Mouse (Mus musculus): ENCODE measurements around the gene Eri3. TPM values are rescaled to one million over a fixed set of nuclear protein-coding genes. Genes with fewer than 3 reads are reported as not detected.

The Eri3 gene
- polyA plus RNA-seq, 1 experiment, result 97.2 TPM

DNA sequence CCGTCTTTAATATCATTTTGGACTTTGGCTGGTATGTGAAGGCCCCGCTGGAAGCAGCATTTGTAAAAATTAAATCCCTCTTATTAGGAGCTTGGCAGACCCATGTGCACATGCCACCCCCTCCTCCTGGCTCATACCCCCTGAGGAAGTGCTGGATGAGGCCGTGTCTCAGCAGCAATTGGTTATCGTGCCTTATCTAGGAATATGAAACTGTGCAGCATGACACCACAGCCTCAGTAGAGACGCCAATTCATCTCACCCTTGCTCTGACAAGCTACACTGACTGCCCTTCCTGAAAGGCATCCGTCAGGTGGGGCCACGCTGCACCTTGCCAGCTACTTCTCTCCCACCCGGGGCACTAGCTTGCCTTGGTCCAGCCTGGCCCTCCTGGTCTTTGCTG, 96.3 kb downstream of the Eri3 start:
- Histone ChIP-seq H3K4me2 (ENCODE audit: low read depth) (no peak overlapping the region), H3ac (ENCODE audit: control insufficient read depth, insufficient read length) (no peak overlapping the region), H3K36me3 (ENCODE audit: control insufficient read depth, insufficient read depth) (no peaks in the 10 kb centered on the region), H3K79me2 (ENCODE audit: control insufficient read depth, insufficient read depth) (no peaks in the 10 kb centered on the region), H3K27me3 (ENCODE audit: control insufficient read depth, insufficient read depth, insufficient read length) (no peaks in the 10 kb centered on the region), H3K4me3 (no peak overlapping the region)
- no peak for TF ChIP-seq POLR2AphosphoS2 (IDR thresholded peaks at IDR 0.05; ENCODE audit: insufficient read length, low read depth)
- no peak for TF ChIP-seq CEBPB (IDR thresholded peaks at IDR 0.05; ENCODE audit: insufficient read depth, poor library complexity, severe bottlenecking)
- no peak for TF ChIP-seq TCF3 (IDR thresholded peaks at IDR 0.05; ENCODE audit: insufficient read length, low read depth)
- no peak for TF ChIP-seq TCF12 (IDR thresholded peaks at IDR 0.05; ENCODE audit: insufficient read depth, poor library complexity, severe bottlenecking)
- no peak for TF ChIP-seq MAX (IDR thresholded peaks at IDR 0.05; ENCODE audit: low read depth)

DNA sequence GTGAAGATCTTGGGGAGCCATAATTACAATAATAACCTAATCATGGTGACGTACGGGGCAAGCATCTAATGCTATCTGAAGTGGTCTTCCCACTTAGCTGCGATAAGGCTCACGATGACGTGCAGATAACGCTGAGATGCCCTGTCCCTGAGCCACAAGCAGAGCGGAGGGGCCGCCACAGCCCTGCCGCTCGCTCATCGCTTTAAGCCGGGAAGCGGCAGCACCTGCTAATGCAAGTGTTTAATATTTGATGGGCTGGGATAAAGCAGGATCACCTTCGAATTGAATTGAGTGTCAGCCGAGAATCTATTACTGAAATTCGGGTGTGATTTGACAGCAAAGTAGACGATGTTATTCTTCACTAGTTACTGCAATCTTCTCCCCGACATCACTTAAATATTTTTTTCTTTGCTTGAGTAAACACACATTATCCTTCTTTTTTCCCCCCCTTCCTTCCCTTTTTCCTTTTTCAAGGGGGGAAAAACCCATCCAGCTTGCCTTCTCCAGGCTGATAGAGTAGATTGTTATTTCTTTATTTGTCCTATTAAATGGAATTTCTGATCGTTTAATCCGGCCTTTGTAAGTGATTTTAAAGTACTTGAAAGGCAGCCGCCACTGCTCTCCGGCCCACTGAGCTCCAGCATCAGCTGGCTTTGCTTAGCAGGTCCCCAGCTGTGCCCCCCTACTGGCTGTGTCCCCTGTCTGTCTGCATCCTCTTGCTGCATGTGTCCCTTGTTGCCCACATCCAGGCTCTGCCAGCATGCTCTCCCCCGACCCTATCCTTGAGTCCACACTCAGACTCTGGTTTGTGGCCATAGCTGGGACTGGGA, 97.0 kb downstream of the Eri3 start:
- H3K27me3 ChIP-seq (ENCODE audit: control insufficient read depth, insufficient read depth, insufficient read length), result no peaks in the 10 kb centered on the region
- no peak overlapping the region for H3K4me3 ChIP-seq
- H3ac ChIP-seq (ENCODE audit: control insufficient read depth, insufficient read length), result no peak overlapping the region
- no peaks in the 10 kb centered on the region for H3K79me2 ChIP-seq (ENCODE audit: control insufficient read depth, insufficient read depth)
- no peaks in the 10 kb centered on the region for H3K36me3 ChIP-seq (ENCODE audit: control insufficient read depth, insufficient read depth)
- TF ChIP-seq MYOG (IDR thresholded peaks at IDR 0.05; ENCODE audit: control insufficient read depth in 1 of 3, insufficient read depth in 1 of 3, insufficient read length in 2 of 3, low read depth in 2 of 3) (no peak), CEBPB (IDR thresholded peaks at IDR 0.05; ENCODE audit: insufficient read depth, poor library complexity, severe bottlenecking) (no peak), POLR2AphosphoS2 (IDR thresholded peaks at IDR 0.05; ENCODE audit: insufficient read length, low read depth) (no peak), REST (IDR thresholded peaks at IDR 0.05; ENCODE audit: insufficient read depth, insufficient read length) (no peak), USF1 (IDR thresholded peaks at IDR 0.05; ENCODE audit: low read depth) (no peak), SRF (IDR thresholded peaks at IDR 0.05; ENCODE audit: control insufficient read depth, insufficient read length, low read depth) (no peak), MYOD1 (IDR thresholded peaks at IDR 0.05; ENCODE audit: control insufficient read depth in 1 of 3, insufficient read length in 2 of 3, low read depth in 2 of 3) (no peak)
- H3K4me2 ChIP-seq (ENCODE audit: low read depth), result no peak overlapping the region

DNA sequence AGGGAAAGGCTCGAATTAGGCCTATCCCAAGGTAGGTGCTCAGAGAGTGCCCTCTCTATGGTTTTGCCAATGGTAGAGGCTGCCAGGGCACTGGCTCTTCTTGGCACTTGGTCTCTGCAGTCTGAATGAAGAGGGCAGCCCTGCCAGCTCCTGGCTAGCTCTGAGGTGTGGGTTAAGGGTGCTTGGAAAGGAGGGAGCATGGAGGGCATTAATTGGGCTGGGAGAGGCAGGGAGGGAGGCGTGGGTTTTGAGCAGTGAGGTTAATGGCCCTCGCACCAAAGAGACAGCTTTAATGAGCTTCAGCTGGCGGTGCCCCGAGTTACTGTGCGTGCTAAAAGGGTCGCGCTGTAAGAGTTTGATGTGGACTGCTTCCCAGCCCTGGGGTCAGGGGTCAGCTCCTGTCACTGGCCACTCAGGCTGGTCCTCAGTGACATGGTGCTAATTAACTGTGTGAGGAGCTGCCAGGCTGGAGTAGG, 101.5 kb downstream of the Eri3 start:
- no peak overlapping the region for H3K4me3 ChIP-seq
- no peak overlapping the region for H3ac ChIP-seq (ENCODE audit: control insufficient read depth, insufficient read length)
- no peak for TF ChIP-seq TCF12 (IDR thresholded peaks at IDR 0.05; ENCODE audit: insufficient read depth, poor library complexity, severe bottlenecking)
- TF ChIP-seq MYOG (IDR thresholded peaks at IDR 0.05; ENCODE audit: control insufficient read depth in 1 of 3, insufficient read depth in 1 of 3, insufficient read length in 2 of 3, low read depth in 2 of 3), result no peak
- TF ChIP-seq REST (IDR thresholded peaks at IDR 0.05; ENCODE audit: insufficient read depth, insufficient read length), result no peak
- no peak for TF ChIP-seq POLR2AphosphoS2 (IDR thresholded peaks at IDR 0.05; ENCODE audit: insufficient read length, low read depth)
- no peak for TF ChIP-seq CEBPB (IDR thresholded peaks at IDR 0.05; ENCODE audit: insufficient read depth, poor library complexity, severe bottlenecking)
- no peak for TF ChIP-seq SRF (IDR thresholded peaks at IDR 0.05; ENCODE audit: control insufficient read depth, insufficient read length, low read depth)
- TF ChIP-seq MAX (IDR thresholded peaks at IDR 0.05; ENCODE audit: low read depth), result no peak
- TF ChIP-seq MYOD1 (IDR thresholded peaks at IDR 0.05; ENCODE audit: control insufficient read depth in 1 of 3, insufficient read length in 2 of 3, low read depth in 2 of 3), result no peak
- TF ChIP-seq E2F4 (IDR thresholded peaks at IDR 0.05; ENCODE audit: insufficient read depth), result no peak
- TF ChIP-seq USF1 (IDR thresholded peaks at IDR 0.05; ENCODE audit: low read depth), result no peak
- TF ChIP-seq TCF3 (IDR thresholded peaks at IDR 0.05; ENCODE audit: insufficient read length, low read depth), result no peak
- no peak for TF ChIP-seq POLR2A (IDR thresholded peaks at IDR 0.05; ENCODE audit: insufficient read length, low read depth)
- no peak overlapping the region for H3K4me2 ChIP-seq (ENCODE audit: low read depth)
- H3K27me3 ChIP-seq (ENCODE audit: control insufficient read depth, insufficient read depth, insufficient read length), result no peaks in the 10 kb centered on the region
- H3K36me3 ChIP-seq (ENCODE audit: control insufficient read depth, insufficient read depth), result no peaks in the 10 kb centered on the region
- H3K79me2 ChIP-seq (ENCODE audit: control insufficient read depth, insufficient read depth), result no peaks in the 10 kb centered on the region

DNA sequence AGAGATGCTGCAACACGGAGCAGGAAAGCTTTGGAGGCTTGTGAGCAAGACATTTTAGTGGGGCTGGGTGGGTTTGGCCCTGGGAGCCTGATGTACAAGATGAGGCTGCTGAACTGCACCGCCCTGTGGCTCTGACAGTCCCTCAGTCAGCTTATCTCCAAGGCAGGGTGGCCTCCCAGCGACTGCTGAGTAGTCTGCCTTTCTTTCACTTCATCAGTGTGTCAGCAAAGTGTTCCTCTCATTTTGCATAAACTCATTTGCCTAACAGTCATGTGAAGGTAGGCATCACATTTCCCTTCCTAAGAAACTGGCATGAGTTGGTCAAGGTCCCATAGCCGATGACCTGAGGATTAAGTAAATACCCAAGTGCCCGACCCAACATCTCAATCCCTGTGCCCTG, 102.6 kb downstream of the Eri3 start:
- H3K79me2 ChIP-seq (ENCODE audit: control insufficient read depth, insufficient read depth), result no peaks in the 10 kb centered on the region
- H3K4me2 ChIP-seq (ENCODE audit: low read depth), result no peak overlapping the region
- no peaks in the 10 kb centered on the region for H3K36me3 ChIP-seq (ENCODE audit: control insufficient read depth, insufficient read depth)
- TF ChIP-seq USF1 (IDR thresholded peaks at IDR 0.05; ENCODE audit: low read depth), result no peak
- TF ChIP-seq MYOG (IDR thresholded peaks at IDR 0.05; ENCODE audit: control insufficient read depth in 1 of 3, insufficient read depth in 1 of 3, insufficient read length in 2 of 3, low read depth in 2 of 3), result no peak
- TF ChIP-seq TCF3 (IDR thresholded peaks at IDR 0.05; ENCODE audit: insufficient read length, low read depth), result no peak
- no peak for TF ChIP-seq POLR2AphosphoS2 (IDR thresholded peaks at IDR 0.05; ENCODE audit: insufficient read length, low read depth)
- no peak for TF ChIP-seq CEBPB (IDR thresholded peaks at IDR 0.05; ENCODE audit: insufficient read depth, poor library complexity, severe bottlenecking)
- TF ChIP-seq MYOD1 (IDR thresholded peaks at IDR 0.05; ENCODE audit: control insufficient read depth in 1 of 3, insufficient read length in 2 of 3, low read depth in 2 of 3), result no peak
- no peak for TF ChIP-seq SRF (IDR thresholded peaks at IDR 0.05; ENCODE audit: control insufficient read depth, insufficient read length, low read depth)
- no peak for TF ChIP-seq TCF12 (IDR thresholded peaks at IDR 0.05; ENCODE audit: insufficient read depth, poor library complexity, severe bottlenecking)
- no peak for TF ChIP-seq E2F4 (IDR thresholded peaks at IDR 0.05; ENCODE audit: insufficient read depth)
- TF ChIP-seq POLR2A (IDR thresholded peaks at IDR 0.05; ENCODE audit: insufficient read length, low read depth), result no peak
- no peak for TF ChIP-seq MAX (IDR thresholded peaks at IDR 0.05; ENCODE audit: low read depth)
- no peak overlapping the region for H3K4me3 ChIP-seq
- H3ac ChIP-seq (ENCODE audit: control insufficient read depth, insufficient read length), result no peak overlapping the region
- H3K27me3 ChIP-seq (ENCODE audit: control insufficient read depth, insufficient read depth, insufficient read length), result no peaks in the 10 kb centered on the region

Measured in myocyte (in vitro differentiated cells).